Mouse (Mus musculus): Measurements from ENCODE around the gene Asb1.
A peak's percentile ranks its signal among the peaks of the same experiment; 100 is the strongest.

Asb1 gene

GRCm38 (mm10) chr1:91540271-91540826, at the start of gene Asb1:
Gene Asb1, plus strand, starts transcription at chr1:91540544.
- DNase-seq: peak; percentile 81

- no peak for DNase-seq
Observed at GRCm38 (mm10) chr1:91492740-91493139, 47.6 kb upstream of the Asb1 start.

- no peak for DNase-seq
Observed at GRCm38 (mm10) chr1:91493938-91494337, 46.4 kb upstream of the Asb1 start.

- DNase-seq: peak; percentile 95
Observed at GRCm38 (mm10) chr1:91494457-91495140, 45.7 kb upstream of the Asb1 start, which contains the start of gene Traf3ip1. Gene Traf3ip1, plus strand, starts transcription at chr1:91494647.

- DNase-seq: no peak
Observed at GRCm38 (mm10) chr1:91495321-91495720, 45.0 kb upstream of the Asb1 start.

- no peak for DNase-seq
Observed at GRCm38 (mm10) chr1:91498579-91498978, 41.8 kb upstream of the Asb1 start.

GRCm38 (mm10) chr1:91504615-91505014, 35.7 kb upstream of the Asb1 start:
- no peak for DNase-seq

- no peak for DNase-seq
Observed at GRCm38 (mm10) chr1:91514916-91515315, 25.4 kb upstream of the Asb1 start.

GRCm38 (mm10) chr1:91515642-91516041, 24.7 kb upstream of the Asb1 start:
- DNase-seq: no peak

- peak; percentile 60 for DNase-seq
Observed at GRCm38 (mm10) chr1:91523759-91524158, 16.6 kb upstream of the Asb1 start.

- DNase-seq: peak; percentile 12
Observed at GRCm38 (mm10) chr1:91525838-91526237, 14.5 kb upstream of the Asb1 start.

- no peak for DNase-seq
Observed at GRCm38 (mm10) chr1:91530166-91530565, 10.2 kb upstream of the Asb1 start.

- DNase-seq: no peak
Observed at GRCm38 (mm10) chr1:91532243-91532642, 8.1 kb upstream of the Asb1 start.

GRCm38 (mm10) chr1:91532892-91533291, 7.5 kb upstream of the Asb1 start:
- no peak for DNase-seq

GRCm38 (mm10) chr1:91533483-91533882, 6.9 kb upstream of the Asb1 start:
- no peak for DNase-seq

- DNase-seq: peak; percentile 18
Observed at GRCm38 (mm10) chr1:91533961-91534723, 6.2 kb upstream of the Asb1 start.

GRCm38 (mm10) chr1:91537786-91538569, 2.4 kb upstream of the Asb1 start:
- DNase-seq: no peak

GRCm38 (mm10) chr1:91538570-91538929, 1.8 kb upstream of the Asb1 start:
- no peak for DNase-seq

- DNase-seq: no peak
Observed at GRCm38 (mm10) chr1:91539246-91539645, 1.1 kb upstream of the Asb1 start.

GRCm38 (mm10) chr1:91539704-91540270, 557 bp upstream of the Asb1 start:
- peak; percentile 19 for DNase-seq

GRCm38 (mm10) chr1:91541042-91541592, 773 bp downstream of the Asb1 start:
- DNase-seq: no peak

- no peak for DNase-seq
Observed at GRCm38 (mm10) chr1:91543974-91544373, 3.6 kb downstream of the Asb1 start.

GRCm38 (mm10) chr1:91545226-91545625, 4.9 kb downstream of the Asb1 start:
- DNase-seq: no peak

Measured in right cerebral cortex, postnatal 4 days (tissue).